Mouse (Mus musculus) kidney, postnatal 14 days (tissue): Measurements from ENCODE around the gene Nkd1.

Experiments used
- DNase-seq: peaks from one replicate; pipeline ENCODE4 v3.0.0; 2022; ENCODE audit warnings: mixed read lengths

Gene Nkd1

DNA sequence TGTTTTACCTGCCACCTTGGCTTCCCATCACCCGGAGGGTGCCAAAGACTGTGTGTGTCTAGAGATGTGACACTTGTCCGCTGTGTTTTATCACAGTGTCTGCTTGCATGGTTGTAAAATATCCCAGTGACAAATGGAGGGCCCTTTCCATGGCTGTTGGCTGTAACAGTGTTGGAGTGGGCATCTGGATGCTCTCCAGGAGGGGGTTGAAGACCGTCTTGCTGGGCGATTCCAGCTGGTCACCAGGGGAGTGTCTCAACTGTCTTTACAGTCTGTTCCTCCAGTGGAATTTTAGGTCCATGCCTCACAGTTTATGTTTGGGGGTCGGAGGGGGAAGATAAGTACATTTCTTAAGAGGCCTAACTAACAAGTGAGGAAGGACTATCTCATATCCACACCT, 99.8 kb downstream of the Nkd1 start:
- no peak for DNase-seq

DNA sequence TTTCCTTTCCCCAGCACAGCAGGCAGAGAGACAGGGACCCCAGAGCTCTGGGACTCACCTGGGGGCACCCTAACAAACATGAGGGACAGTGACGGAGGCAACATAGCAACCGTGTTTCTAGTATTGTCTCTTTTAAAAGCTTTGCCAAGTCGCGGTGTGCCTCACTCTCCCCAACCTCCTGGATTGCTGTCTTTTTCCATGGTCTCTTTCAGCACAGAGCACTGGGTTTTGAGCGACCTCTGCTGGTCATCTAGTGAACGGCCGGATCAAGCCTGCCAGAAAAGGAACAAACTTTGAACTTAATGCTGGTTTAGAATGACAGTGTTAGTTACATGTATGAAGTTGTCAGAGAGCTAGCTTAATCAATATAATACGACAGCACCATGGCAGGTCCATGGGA, 100.3 kb downstream of the Nkd1 start:
- DNase-seq, result peak; percentile 83

DNA sequence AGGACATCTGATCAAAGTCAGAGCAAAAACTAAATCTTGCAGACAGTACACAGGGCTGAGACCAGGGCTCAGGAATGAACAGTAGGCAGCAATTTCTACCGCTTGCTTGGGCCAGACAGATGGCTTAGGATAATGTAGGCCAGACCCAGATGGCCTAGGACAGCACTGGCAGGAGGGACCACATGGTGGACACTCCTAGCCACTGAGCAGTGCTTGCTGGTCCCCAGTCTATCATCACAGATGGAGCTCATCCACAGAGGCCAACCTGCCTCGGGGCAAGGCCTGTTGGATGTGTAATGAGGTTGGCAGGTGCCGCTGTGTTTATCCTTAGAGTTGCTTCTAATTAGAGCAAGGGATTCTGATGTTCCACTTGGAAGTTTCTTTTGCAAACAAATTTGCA, 102.2 kb downstream of the Nkd1 start:
- DNase-seq, result no peak

DNA sequence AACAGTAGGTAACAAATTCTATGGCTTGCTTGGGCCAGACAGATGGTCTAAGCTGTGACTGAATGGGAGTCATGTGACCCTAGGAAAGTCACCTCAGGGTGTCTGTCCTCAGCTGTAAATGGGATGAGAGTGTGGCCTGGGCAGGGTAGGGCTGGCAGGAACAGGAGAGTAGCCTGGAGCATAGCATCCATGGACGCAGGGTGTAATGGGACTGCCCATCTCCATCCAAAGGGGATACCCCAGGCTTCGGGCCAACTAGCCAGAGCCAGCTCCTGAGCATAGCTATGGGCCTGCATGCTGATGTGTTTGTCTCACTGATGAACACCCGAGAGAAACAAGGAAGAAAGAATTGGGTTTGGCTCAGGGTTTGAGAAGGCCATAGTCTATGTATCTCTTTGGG, 103.1 kb downstream of the Nkd1 start:
- DNase-seq, result no peak

DNA sequence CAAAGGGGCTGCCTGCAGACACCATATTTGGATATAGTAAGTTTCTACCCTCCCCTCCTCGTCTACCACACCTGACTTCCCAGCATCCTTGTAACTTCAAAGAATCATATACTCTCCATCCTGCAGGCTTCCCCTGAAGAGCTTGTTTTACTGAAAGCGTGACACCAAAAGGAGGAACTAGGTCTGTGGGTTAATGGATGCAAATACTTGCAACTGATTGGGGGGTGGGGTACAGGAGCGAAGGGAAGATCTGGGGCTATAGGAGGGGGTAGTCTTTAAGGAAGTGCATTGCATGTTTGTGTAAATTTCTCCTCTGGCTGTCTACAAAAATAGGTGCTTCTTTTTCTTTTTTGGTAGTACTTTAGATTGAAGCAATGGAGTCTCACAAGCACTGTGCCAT, 105.3 kb downstream of the Nkd1 start:
- no peak for DNase-seq

DNA sequence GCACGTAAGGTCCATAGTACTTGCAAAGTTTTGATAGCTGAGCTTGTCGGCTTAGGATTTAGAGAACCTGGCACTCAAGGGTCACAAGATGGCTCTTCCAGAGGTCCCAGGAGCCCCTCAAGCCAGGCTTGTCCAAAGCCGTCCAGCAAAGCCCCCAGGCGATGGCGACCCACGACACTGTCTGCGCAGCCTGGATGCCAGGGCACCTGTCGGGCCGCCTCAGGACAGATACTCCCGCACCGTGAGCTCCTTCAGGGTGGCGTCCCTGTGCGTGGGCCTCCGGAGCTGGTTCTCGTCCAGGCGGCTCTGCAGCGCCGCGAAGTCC, 105.7 kb downstream of the Nkd1 start:
- no peak for DNase-seq

DNA sequence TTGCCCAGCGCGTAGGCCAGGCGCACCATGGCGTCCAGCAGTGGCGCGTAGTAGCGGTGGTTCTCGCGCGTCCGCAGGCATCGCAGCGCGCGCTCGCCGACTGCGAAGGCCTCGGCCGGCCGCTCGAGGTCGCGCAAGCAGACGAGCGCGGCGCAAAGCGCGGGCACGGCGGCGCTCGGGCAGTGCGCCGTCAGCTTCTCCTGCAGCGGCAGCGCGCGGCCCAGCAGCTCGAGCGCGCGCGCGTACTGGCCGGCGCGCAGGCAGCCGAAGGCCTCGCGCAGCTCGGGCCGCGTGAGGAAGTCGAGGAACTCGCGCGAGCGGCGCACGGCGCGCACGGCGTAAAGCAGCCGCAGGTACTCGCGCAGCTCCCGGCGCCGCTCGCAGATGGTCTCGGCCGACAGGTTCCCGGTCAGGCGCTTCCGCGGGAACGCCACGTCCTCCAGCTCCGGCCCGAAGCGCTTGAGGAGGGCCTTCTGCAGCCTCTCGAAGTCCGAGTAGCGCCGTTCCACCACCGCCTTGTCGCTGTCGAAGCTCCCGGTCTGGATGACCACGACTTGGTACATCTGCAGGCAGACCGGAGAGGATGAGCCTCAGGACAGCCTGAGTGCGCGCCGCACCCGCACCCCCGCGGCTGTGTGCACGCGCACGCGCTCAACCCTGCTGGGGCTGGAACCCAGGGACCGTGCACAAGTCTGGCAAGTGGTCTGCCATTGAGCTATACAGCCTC, 106.3 kb downstream of the Nkd1 start:
- DNase-seq, result peak; percentile 88

DNA sequence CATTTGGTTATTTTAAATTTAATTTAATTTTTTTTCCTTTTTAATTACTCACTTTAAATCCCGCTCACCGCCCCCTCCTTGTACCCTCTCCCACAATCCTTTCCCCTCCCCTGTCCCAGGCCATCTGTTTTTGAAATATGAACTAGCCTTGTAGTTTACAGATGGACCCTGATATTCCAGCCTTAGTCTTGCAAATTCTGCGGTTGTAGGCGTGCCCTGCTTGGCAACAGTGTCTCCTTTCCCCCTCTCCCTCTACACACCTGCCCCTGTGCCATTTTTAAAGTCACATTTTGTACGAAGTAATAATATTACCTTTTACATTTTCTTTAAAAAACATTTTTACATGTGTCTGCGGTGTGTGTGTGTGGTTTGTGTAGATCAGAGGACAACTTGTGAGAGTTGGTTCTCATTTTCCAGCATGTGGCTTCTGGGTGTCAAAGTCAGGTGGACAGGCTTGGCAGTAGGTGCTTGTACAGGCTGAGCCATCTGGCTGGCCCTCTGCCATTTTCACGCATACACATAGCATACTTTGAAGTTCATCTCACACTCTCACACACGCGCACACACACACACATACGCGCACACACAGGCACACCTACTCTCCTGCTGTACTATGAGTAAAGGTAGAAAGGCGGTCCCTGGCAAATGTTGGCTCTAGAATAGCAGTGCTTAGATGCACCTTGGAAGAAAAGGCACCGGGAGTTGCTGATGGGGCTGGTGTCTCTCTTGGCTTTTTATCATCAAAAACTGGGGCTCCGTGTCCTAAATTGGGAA, 107.0 kb downstream of the Nkd1 start:
- DNase-seq, result no peak

DNA sequence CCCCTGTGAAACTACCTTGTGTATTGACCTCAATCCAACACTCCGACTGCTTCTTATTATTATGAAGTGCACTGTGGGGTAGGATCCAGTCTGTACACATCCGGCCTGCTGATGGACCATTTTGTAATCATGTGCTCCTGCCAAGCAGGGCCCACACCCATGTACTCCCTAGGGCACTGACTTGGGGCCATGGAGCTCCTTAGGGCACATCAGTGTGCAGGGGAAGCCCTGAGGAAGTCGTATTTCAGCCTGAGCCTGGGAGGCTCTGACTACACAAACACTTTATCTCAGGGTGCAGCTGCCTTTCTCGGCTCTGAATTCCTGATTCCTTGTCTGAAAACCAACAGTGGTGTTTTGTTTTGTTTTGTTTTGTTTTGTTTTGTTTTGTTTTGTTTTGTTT, 109.1 kb downstream of the Nkd1 start:
- peak; percentile 40 for DNase-seq

DNA sequence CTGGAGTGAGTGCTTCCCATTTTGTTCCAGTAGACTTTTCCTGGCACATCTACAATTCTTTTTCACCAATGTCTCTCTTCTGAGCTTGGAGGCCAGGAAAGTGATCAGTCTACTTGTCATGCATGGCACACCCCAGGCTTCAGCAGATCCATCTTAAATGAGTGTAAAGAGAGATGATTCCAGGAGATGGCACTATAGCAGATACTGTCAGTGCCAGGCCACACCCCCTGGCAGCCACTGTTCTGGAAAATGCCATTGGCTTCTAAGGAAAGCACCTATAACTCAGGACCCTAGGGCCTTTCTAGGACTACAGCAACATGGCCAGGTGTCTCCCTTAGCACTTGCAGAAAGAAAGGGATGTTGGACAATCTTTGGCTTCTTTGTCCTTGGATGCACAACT, 109.9 kb downstream of the Nkd1 start:
- peak; percentile 53 for DNase-seq

DNA sequence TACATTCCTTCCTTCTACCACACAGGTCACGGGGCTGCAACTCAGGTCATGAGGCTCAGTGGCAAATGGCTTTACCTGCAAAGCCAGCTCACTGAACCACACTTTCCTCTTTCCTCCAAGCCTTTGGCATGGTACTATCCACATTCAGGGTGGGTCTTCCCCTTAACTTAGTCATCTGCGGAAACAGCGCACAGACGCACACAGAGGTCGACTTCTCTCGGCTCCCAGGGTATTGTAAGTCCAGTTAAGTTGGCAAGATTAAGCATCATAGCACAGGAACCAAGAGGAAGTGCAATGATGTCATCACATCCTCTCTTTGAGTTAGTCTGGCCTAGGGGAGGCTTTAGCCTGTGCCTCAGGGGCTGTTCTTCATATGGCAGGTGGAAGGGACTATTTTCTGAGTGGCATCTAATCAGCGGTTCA, 112.2 kb downstream of the Nkd1 start:
- peak; percentile 60 for DNase-seq

DNA sequence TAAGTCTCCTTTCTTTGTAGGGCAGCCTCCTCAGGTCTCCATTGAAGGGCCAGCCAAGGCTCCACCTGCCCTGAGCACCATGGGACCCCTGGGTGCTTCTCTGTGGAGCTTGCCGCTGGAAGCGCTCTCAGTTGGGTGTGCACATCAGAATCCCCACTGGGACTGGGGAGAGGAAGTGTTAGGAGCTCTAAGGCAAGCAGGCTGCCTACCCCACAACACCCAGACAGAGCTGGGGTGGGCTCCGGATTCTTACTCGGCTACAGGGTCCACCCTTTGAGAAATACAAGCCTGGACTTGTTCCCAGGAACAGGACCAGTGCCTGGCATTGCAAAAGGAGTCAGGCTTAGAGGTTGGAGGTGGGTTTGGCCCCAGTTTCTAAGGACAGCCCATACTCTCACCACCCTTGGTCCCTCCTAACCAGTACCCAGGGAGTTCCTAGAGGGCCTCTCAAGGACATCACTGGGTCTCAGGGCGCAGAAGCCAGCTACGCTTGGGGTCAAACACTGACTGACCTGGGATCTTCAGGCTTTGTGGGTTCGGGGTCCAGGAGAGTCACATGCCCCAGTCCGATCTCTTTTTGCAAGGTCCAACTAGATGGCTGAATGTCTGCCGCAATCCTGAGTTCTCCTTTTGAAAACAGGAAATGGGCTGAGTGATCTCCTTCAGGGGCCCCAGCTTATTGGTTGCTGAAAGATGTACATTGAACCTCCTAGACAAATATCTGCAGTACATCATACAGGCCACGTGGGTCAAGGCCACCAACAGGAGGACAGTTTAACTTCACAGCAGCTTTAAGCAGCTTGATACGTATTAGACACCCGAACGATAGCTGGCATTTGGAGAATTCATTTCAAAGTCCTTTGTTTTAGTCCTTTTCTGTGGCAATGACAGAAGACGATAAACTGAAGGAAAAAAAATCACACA, 114.6 kb downstream of the Nkd1 start, which contains the start of gene Snx20:
Gene Snx20 (minus strand): TSS at position 655 of the 924 bp plus-strand sequence.
- no peak for DNase-seq

DNA sequence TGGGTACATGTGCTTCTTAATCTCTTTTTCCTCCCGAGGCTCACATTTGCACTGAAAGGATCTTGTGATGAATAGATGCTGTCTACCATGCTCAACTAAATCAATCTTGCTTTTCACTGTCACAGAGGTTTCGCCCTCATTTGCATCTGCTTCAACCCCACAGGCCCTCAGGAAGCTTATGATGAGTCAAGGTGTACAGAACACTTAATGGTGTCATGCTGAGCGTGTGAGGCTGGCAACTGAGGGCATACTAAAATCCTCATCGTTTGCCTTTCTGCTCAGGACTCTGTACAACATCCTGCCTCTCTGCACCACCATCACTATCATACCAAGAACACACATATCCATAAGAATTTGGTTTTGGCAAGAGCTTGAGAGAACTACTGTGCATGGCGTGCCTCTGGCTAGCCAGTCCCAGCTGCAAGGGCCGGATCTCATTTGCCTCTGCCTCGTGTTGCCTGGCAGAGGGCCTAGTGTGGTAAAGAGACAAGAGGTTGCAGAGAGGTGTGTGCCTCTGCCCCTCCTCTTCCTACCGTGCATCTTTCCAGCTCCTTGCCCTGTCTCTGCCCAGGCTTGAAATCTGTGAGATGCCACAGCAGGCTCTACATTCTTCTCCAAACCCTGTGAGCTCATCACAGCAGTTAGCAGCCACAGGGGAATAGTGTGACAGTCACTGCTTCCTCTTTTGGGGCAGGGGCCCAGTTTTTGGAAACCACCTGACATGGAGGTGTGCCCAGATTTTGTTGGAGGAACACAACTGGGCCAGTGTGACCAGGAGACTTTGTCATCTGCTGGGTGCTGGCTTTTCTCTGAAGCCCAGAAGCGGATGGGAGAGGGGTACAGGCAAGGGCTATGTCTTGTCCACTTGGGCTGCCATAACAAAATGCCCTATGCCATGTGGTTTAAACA, 116.2 kb downstream of the Nkd1 start:
- DNase-seq, result no peak

DNA sequence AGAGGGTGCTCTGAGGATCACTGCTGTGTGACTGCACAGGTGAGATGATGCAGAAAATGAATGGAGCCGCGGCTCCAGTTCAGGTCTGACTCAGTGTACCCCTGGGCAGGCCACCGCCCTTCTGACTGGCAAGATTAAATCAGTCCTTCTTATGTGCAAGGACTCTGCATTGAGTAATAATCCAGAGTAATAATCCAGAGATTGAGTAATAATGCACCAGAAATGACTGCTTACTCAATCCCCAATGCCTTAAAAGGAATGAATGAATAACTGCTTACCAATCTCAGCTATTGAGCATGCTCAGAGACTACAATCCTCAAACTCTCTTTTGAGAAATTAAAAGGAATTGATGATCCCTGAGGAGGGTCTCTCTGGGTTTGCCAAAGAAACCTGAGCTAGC, 117.8 kb downstream of the Nkd1 start:
- DNase-seq, result no peak

DNA sequence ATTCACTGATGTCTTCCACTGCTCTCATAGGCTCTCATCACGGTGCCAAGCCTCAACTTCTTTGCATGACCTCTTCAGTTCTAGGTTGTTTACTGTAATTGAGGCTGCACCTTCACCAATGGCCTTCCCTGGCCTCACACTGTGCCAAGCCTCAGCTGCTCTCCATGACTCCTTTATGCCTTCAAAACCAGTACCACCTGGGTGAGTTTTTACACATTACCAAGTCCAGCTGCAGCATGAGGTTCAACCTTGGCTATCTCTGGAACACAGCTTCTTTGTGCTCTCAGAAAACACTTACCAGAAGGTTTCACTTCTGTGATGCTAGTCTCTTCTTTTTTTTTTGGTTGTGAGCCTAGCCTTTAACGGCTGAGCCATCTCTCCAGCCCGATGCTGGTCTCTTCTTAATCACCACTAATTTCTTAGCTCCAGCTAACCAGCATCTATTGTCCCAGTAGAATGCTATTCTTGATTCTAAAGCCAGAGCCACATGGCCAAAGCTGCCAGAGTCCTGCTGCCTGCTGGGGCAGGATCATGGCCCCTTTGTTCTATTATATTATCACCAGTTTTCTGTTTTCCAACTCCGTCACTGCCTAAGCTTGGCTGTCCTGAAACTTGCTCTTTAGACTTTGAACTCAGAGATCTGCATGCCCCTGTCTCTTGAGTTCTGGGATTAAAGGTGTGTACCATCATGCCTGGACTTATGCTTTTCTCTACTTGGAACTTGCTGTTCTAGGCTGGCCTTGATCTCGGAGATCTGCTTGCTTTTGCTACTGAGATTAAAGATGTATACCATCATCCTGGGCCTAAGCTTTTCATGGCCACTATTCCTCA, 121.8 kb downstream of the Nkd1 start:
- DNase-seq, result peak; percentile 30
